Mouse (Mus musculus) brain, embryonic 14.5 days (tissue): ENCODE data around the gene Coq8a. TPM values are rescaled to one million over a fixed set of nuclear protein-coding genes. Genes with fewer than 3 reads are reported as not detected.

Experiments used
- DNase-seq: peaks from one replicate; pipeline ENCODE4 v3.0.0-alpha.2; 2011; ENCODE audit warnings: low read depth
- CTCF ChIP-seq: fragments of 200-500 bp; IDR thresholded peaks from 2 replicates; pipeline ENCODE4 v1.5.1; 2012; ENCODE audit warnings: inconsistent platforms, mild to moderate bottlenecking, moderate library complexity, borderline replicate concordance; ENCODE audit not compliant: insufficient read depth, insufficient read length; ENCODE audit errors: extremely low read depth
- POLR2A ChIP-seq: fragments of 200-500 bp; IDR thresholded peaks from 2 replicates; pipeline ENCODE4 v1.6.1; 2012; ENCODE audit warnings: mild to moderate bottlenecking, inconsistent platforms, borderline replicate concordance; ENCODE audit not compliant: poor library complexity, insufficient read depth, insufficient read length, severe bottlenecking; ENCODE audit errors: extremely low read depth
- polyA plus RNA-seq: library from polyadenylated mRNA; depleted of rRNA; stranded (reverse); fragments of >200 nt; gene quantifications from 2 replicates; pipeline ENCODE4 v1.2.3, GENCODE M21; 2012; rRNA removed

Coq8a gene
- polyA plus RNA-seq, 1 experiment: 3.2 TPM

DNA sequence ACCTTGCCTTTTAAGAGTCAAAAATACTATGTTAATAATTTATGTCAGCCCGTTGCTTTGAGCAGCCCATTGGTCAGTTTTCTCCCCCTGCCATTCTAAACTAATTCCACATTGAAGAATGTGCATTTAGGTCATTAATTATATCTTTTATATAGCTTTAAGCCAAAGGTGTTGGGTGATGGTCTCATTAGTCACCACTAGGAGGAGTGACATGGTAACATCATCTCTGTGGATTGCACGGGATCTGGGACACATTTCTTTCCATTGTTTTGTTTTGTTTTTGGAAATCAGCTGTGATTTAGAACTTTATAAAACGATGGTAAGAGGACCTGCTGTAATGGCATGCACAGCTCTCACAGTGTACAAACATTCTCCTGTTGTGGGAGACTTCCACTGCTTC, 68.0 kb downstream of the Coq8a start:
- no peak for DNase-seq
- no peak for TF ChIP-seq POLR2A
- TF ChIP-seq CTCF: peak; percentile 14; the same call in 1 of the 2 replicates

DNA sequence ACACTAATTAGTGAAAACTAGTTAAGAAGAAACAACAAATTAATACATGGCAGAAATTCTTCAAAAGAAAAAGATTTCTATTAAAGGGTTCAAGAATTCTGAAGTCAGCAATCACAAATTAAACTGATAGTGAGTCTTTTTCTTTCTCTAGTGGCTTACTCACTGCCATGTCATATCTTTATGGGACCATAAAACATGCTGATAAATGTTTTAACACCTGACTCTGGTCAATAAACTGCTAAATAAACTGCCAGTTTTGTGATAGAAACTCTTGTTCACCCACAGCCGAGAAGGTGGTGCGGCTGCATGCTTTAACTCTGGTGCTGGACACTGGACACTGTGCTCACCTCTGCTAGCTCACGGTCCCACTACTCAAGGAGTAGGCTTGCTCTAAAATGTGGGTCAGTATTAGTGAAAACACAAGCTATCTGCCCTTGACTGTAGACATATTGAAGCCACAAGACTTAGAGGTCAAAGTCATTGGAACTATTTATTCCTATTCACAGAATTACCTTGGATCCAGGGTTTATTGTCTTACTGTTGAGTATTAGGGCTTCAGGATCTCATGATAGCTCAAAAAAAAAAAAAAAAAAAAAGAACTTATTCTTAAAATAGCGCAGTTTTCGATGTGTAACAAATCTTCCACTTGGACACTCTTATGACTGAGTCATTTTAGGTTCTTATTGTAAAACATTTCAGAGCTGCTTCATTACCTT, 71.2 kb downstream of the Coq8a start:
- DNase-seq: no peak
- TF ChIP-seq POLR2A (no peak), CTCF (no peak)

- peak; percentile 22 for DNase-seq
Measured at GRCm38 (mm10) chr1:180118233-180118632, 81.2 kb downstream of the Coq8a start.

DNA sequence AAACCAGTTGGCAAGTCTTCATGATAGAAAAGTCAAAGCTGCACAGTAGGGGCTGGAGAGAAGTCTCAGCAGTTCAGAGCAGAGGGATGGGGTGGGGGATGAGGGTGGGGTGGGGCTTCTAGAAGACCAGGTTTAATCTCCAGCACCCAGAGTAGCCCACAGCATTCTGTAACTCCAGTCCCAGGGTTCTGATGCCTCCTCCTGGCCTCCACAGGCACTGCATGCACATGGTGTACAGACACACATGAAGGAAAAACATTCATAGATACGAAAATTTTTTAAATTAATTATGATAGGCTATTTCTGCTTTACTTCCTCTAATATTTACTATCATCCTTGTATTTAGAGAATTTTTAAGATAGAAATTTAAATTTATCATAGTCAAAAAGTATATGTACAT, 82.9 kb downstream of the Coq8a start:
- peak; percentile 8 for DNase-seq
- TF ChIP-seq CTCF (peak; percentile 55; the same call in 1 of the 2 replicates), POLR2A (no peak)

More at GRCm38 (mm10) chr1:180118233-180118632, 81.2 kb downstream of the Coq8a start:
- TF ChIP-seq CTCF: no peak
- no peak for TF ChIP-seq POLR2A

Other genes starting within 250 kb of the Coq8a start
- gene Cdc42bpa, start 239.1 kb downstream of the Coq8a start, polyA plus RNA-seq: 42.7 and 60.6 TPM in 2 replicates
- 17.9 and 19.6 TPM in 2 replicates for gene Psen2, start 63.8 kb upstream of the Coq8a start, polyA plus RNA-seq
- gene Itpkb, start 130.9 kb upstream of the Coq8a start, polyA plus RNA-seq: 3.0 and 6.3 TPM in 2 replicates